Mouse (Mus musculus): Measurements from ENCODE around the gene Rasgef1a. TPM values are rescaled to one million over a fixed set of nuclear protein-coding genes. Genes with fewer than 3 reads are reported as not detected.

Gene Rasgef1a
- total RNA-seq, 2 experiments from 2014 or later: 0.31 to 0.45 TPM

DNA sequence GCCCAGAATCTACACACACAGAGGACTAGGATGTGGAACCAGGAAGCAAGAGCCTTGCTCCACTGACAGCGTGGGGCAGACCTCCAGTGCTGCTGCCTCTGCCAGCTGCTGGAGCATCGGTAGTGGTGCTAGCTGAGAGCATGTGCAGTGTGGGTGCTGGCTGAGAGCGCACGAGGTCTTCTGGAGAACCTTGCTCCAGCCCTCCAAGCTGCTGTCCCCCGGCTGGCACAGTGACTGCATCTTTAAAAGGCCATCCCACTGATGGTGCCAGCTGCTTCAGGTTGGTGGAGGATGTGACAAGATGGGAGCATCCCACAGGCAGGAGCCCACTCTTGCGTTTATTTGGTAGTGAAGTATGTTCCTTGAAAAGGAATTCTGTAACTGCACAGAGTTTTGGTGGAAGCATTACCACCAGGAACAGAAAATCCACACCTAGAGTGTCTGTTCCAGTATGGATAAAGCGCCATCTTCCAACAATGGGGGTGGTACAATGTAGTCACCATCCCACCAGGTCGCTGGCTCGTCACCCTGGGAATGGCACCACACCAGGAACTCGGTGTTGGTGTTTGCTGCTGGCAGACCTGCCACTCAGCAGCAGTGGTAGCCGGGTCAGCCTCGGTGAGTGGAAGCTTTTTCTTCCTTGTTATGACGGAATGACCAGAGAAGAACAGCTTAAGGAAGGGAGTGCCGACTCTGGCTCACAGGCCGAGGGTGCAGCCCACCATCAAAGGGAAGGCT lies 11.8 kb downstream of the Rasgef1a start:
- no peak for DNase-seq (ENCODE audit: low spot score in 2 of 2)

DNA sequence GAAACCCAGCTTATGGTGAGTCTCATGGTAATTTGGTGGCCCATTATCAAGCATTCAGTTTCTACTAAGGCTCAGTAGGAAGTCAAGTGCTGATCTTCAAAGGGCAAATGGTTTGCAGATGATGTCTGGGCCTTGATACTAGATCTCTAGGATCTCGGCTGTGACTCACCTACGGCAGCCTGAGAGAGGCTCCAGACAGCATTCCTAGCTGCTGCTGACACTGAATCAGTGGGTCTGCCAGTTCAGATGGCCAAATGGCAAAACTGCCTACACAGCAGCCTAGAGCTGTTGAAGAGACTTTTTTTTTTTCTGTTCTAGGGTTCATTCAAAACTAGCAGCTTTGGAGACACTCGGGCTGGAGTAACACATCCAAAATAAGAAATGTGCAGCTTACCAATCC lies 15.8 kb downstream of the Rasgef1a start:
- no peak for DNase-seq (ENCODE audit: low spot score in 2 of 2)

DNA sequence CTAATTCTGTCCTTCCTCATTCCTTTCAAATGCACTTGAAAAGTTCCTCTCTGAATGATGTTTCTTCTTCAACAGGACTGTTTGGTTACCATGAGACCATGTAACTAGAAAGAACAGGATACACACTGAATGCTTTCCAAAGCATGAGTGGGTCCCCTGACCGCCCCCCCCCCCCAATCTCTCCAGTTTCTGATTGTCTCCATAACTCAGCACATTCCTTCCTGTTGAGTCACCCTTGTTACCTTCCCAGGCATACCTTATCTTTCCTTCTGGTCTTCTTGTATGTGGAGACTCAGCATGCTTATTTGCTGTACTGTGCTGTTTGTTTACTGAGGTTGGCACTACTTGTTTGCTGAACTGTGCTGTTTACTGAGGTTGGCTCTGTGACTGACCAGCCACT lies 20.2 kb downstream of the Rasgef1a start:
- no peak for DNase-seq (ENCODE audit: low spot score in 2 of 2)

DNA sequence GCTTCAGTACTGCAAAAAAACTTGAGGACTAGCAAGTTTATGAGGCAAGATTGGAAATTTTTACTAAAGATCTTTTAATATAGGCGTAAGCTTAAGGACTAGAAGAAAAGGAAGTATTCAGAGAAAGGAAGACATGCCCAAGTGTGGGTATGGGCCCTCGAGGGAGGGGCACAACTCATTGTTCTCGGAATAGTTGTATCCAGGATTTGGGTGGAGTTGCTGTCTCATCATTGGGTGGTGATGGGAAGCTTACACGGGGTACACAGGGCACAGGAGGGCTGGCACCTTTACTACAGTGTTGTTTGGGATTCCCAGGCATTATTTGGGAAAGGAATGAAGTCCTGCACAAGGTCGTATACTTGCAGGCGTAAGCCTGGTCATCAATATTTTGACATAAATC lies 24.4 kb downstream of the Rasgef1a start:
- DNase-seq (ENCODE audit: low spot score in 2 of 2): no peak

DNA sequence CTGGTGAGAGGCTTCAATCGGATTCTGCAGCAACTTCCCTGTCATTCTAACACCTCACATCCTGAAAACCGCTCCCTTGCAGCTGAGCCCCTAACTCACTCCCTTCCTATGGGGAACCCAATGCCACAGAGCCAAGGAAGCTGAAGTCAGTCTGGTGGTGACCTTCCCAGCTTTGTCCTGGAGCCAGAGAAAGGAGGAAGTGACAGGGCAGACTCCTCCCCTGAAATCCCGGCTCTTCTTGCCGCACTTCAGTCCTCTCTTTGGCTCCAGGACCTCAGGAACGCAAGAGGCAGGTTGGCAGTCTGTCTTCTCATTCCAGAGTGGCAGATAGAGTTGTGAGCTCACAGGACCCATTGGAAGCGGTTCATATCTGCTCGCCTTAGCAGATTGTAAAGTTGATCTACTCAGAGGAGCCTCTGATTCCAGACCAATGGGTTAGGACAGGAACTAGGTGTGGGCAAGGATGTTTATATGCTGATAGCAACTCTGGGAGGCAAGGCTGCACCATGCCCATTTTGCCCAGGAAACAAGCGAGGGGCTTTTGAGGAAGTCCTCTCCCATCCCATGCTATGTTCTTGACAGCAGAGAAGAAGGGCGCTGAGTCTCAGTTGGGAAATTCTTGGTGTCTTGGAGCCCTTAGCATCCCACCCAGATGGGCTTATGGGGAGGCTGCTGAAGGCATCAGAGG lies 25.0 kb downstream of the Rasgef1a start:
- no peak for DNase-seq (ENCODE audit: low spot score in 2 of 2)

DNA sequence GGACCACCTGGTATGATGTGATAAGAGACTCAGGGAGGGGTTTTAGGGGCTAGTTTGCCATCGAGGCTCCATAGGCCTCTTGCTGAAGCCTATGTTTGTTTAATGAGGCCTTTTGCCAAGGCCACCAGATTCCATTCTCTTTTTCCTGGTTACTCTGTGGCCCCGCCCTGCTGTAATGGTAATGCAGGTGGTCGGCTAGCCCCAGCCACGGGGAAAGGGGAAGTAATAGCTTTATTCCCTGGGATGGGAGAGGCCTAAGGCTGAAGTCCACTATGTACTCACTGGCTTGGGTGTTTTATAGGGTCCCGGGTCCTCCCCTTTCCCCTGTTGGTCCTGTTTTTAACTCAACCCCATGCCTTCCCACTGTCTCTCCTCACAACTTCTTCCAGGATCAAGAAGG lies 25.6 kb downstream of the Rasgef1a start:
- DNase-seq (ENCODE audit: low spot score in 2 of 2): no peak

DNA sequence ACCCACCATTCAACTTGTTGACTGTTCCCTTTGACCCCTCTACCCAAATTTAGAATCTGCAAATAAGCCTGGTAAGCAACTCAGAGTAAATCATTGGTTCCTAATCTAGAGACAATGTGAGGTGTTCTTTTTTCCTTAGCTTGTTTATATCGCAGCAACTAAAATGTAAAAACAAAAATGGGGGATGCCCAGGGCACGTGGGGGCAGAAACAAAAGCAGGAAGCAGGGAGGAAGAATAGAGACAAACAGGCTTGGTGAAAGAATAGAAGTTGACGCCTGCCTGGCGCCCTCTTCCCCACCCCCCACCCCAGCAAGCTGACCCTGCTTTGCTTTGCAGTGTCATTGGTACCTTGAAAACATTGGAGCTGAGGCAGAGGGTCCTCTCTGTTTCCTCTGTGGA lies 33.9 kb downstream of the Rasgef1a start:
- no peak for DNase-seq (ENCODE audit: low spot score in 2 of 2)

DNA sequence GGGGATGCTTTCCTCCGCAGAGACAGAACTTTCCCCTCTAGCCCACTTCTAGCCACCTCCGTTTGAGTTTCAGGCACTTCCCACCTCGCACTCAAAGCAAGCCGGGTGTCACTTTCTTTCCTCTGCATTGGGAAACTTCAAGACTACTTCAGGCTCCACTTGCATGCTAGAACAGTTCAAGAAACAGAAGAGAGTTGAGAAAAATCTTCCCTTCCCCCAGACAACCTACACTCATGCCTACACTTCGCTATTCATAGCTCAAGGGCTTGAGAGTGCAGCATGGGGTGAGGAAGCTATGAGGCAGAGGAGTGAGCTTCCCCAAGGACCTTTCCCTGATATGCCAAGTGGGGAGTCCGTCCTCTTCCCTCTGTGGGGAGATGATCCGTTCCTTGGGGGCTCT lies 34.7 kb downstream of the Rasgef1a start:
- no peak for DNase-seq (ENCODE audit: low spot score in 2 of 2)

DNA sequence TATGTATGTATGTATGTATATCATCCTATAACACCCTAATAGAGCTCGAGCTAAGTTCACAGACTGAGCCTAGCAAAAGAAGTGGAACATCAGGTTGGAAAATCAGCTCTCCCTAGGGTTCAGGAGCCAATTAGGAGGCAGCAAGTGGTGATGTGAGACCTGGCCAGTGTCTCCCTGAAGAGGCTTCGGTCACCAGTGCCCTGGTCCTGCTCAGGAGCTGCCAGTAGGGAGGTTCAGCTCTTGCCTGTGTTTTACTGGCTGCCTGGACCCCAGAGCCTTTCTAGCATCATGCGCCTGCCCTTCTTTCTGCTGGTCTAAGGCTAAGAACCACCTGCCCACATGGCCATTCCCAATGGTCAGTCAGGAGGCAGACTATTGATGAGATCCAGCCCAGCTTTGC lies 35.3 kb downstream of the Rasgef1a start:
- no peak for DNase-seq (ENCODE audit: low spot score in 2 of 2)

DNA sequence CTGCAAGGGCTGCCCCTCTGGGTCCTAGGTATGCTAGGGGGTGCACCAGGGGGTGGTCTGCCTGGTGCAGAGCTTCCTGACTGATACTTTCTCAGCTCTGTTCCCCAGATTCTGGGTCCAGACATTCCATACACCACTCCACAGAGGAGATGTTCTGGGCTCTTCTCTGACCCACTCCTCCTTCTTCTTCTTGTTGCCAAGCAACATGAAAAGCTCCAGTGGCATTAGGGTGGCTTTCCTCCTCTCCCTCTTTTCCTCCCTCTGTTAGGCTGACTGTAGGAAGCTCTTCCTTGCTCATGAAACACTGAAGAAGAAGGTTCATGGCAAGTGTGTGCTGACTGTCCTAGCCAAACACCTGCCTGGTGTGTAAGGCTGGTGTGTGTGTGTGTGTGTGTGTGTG lies 35.7 kb downstream of the Rasgef1a start:
- no peak for DNase-seq (ENCODE audit: low spot score in 2 of 2)

DNA sequence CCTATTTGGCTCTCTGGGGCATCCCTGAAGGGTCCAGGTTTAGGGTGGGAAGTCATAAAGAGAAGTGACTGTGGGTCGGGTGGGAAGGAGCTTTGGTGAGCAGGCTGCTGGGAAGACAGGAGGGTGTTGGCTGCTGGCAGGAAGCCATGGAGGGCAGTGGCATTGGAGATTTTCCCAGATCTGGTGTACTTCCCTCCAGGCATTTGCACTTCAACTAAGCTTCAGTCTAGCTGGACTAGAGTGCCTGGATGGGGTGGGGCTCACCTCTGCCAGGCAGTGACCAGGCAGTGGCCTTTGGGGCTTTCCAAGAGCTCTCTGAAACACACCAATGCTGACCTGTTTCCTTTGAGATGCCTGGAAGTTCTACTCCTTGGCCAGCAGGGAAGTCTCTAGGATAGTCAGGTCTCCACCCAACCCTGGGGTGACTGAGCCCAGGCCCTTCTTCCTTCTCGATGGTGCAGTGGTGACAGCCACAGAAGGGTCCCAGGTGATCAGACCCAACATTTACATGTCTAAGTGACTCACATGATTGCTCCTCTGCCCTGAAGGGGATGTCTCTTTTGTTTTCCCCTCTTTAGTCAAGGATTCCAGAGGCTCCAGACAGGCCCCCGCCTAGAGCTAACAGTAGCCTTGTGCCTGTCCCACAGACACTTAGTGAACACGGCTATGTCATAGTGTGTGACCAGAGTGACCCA lies 36.7 kb downstream of the Rasgef1a start:
- DNase-seq (ENCODE audit: low spot score in 2 of 2): no peak

DNA sequence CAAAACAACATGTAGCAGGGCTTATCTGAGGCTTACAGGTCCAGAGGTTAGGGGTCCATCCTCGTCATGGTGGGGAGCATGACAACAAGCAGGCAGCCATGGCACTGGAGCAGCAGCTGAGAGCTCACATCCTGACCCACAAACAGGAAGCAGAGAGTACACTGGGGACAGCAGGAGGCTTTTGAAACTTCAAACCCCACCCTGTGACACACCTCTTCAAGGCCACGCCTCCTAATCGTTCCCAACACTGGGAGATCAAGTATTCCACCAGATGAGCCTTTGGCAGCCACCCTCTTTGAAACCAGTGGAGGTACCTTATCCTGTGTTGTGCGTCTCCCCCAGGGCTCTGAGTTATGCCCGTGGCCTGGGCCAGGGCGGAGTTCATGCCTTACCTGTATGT lies 38.5 kb downstream of the Rasgef1a start:
- no peak for DNase-seq (ENCODE audit: low spot score in 2 of 2)

DNA sequence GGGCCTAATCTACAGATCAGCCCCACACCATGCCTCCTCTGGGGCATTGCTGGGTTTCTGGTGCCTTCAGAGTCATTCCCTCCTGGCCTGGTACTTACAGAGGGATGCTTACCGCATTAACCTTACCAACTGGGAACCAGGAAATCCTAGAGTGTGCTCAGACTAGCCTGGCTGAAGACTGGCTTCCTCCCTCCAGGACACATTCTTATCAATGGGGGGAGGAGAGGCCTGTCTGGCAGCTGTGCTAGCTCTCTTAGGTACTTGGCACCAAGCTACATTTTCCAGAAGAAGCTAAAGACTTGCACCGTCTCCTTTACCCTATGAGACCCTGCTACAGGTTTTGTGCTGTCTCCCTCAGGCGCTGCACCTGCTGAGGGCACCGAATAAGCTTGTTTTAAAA lies 40.2 kb downstream of the Rasgef1a start:
- no peak for DNase-seq (ENCODE audit: low spot score in 2 of 2)

DNA sequence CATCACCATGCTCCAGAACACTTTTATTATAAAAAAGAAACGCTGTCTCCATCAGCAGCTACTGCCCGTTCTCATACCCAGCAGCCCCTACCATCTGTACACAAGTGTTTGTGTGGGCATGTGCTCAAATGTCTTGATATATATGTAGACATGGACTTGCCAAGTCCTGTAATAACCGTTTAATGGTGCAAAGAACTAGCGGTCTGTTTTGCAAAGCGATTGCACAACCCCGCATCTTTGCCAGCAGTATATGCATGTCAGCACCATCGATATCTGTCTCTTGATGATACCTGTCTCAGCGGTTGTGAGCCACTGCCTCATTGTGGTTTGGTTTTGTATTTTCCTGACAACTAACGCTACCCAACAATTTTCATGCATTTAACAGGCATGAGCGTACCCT lies 44.0 kb downstream of the Rasgef1a start:
- DNase-seq (ENCODE audit: low spot score in 2 of 2): no peak

DNA sequence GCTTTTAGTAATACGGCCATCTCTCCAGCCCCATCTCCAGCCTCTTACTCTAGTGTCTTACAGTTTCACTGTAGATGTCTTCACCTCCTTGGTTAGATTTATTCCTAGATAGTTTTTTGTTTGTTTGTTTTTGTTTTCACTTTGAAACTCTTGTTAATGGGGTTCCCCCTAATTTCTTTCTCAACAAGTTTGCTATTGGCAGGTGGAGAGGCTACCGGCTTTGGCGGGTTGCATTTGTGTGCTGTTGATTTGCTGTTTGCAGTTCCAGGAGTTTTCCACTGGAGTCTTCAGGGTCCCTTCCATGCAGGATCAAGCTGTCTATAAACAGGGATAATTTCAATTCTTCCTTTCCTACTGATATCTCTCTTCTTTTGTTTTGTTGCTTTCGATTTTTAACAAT lies 50.0 kb downstream of the Rasgef1a start:
- DNase-seq (ENCODE audit: low spot score in 2 of 2): no peak

DNA sequence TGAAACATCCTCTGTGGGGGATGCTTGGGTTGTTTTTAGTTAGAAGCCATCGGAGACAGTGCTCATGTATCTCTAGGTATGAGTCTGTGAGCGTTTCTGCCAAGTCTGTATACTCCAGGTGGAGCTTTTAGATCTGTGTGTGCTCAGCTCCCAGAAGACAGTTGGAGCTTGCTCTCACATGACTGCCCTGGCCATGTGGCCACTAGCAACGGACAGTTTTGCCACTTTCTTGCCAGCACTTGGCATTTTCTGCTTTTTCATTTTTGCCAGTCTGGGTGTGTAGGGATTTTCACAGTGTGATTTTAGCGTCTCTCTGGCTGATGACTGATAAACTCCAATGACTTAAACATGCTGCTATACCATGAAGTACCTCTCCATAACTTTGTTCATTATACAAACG lies 52.0 kb downstream of the Rasgef1a start:
- DNase-seq (ENCODE audit: low spot score in 2 of 2): no peak

DNA sequence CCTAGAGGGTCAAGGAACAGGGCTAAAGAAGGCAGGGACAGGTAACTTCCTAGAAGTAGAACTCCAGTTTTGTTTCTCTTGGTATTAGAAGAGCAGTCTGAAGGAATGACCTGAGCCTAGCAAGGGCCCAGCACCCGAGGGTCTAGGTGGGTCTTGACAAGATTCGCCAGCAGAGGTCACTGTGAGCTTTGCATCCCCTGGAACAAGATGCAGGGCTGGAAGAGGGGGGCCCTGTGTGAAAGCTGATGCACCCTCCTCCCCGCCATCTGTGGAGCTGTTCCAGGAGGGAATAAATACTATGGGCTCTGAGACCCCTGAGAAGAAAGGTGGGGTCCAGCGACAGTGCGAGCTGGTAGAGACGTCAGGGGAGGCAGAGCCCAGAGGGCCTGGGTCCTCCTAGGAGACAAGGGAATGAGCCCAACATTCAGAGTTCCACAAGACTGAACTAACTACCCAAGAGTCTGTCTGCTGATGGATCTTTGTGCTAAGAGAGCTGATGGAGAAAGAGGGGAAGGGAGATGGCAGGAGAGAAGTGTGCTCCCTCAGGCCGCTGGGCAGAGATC lies 53.8 kb downstream of the Rasgef1a start:
- no peak for DNase-seq (ENCODE audit: low spot score in 2 of 2)

DNA sequence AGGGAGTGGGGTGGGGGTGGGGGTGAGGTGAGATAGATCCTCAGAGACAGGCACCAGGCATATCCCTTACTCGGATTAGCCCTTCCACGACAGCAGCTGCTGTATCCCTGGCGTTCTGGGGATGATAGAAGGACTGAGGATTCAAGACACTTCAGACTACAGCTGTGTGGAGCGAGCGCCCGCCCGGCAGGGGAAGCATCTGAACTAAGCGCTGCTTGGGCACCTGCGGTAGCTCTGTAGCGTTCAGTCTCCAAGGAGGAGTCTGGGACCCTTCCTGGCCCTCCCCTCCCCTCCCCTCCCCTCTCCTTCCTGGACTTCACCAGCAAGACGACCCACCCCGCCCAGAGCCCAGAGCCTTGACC lies 54.6 kb downstream of the Rasgef1a start:
- DNase-seq (ENCODE audit: low spot score in 2 of 2): no peak

DNA sequence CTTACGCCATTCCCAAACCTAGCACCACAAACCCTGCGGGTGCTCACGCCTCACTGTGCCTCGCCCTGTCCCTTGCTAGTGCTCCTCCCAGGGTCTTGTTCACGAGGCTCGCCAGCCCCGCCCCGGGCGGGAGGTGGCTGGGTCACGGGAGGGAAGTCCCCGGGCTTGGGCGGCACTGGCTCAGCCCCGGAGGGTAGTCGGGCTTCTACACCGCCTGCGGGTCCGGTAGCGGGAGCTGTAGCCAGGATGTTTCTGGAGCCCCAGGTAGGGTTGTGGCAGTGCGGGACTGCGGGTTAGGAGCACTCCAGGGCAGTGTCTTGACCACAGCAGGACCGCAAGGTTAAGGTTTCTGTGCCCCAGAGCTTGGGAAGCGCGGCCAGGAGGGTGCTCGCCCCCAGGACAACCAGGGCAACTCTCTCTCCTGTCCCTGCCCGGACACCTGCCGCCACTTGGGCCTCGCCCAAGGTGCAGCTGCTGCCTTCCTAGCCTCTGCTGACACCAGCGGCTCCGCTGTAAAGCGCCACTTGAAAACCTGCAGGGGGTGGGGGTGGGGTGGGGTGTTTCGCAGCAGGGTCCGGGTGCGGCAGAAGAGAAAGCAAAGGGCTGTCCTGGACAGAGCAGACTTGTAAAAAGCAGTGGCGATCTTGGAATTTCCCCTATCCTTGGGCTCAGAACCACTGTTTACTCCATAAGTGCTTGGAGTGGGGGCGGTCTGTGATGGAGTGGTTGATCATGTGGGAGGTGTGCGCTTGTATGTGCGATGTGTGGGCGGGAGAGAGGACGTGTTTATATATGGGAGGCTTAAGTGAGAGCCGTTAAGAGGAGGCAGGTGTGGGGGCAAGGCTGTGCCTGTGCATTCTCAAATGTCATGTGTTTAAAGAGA lies 55.2 kb downstream of the Rasgef1a start:
- DNase-seq (ENCODE audit: low spot score in 2 of 2): no peak

DNA sequence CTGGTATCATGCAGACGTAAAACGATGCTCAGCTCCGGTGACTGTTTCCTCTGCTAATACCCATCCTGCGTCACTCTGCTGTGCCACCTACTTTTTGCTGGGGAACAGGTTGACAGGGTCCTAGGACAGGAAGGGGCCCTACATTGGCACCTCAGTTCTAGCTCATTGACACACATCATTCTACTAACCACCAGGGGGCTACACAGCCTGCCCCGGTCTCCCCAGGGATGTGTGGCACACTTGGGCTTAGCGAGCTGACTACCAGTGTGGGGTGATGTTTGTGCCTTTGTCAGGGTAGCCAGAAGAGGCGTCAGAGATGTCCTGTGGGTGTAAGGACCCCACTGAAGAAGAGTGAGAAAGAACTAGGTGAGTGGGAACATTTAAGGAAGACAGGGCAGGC lies 56.5 kb downstream of the Rasgef1a start:
- DNase-seq (ENCODE audit: low spot score in 2 of 2): no peak

DNA sequence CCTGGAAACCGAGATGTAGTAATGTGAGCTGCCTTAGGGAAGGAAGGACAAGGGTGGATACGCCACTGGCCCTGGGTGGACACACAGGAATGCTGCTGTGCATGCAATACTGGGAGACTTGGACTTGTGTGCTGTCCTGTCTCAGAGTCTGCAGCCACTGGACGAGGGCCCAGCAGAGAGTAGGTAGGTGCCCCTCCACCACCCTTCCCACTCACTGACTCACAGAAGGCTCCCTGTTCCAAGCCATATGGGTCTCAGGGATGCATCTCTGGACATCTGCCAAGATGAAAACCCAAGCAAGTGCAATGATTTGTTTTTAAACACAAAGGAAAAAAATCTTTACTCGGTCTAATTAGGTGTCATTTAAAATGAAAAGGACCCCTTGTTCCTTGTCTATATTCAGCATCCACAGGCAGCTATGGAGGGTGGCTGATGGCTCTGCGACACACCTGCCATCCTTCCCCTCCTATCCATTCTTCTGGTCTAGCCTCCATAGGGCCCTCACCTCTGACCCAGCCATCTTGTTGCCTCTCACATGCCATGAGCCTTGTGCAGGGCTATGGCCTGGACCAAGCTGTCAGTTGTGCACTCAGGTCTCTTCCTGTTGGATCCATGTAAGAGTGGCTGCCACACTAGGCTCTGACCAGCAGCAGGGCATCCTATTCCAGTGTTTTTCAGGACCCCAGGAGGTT lies 59.2 kb downstream of the Rasgef1a start:
- no peak for DNase-seq (ENCODE audit: low spot score in 2 of 2)
